Mouse (Mus musculus) CD4-positive helper T cell, adult 2 months (primary cell): ENCODE measurements around the gene Gm42674.
A peak's percentile ranks its signal among the peaks of the same experiment; 100 is the strongest.

Experiments used
- DNase-seq: peaks from one replicate; pipeline ENCODE4 v3.0.0-alpha.2; 2012; ENCODE audit warnings: low read depth, missing footprints, low spot score

Gm42674 gene

GRCm38 (mm10) chr3:90623435-90624071 lies 21.8 kb downstream of the Gm42674 start:
- peak; percentile 70 for DNase-seq

- no peak for DNase-seq
These were observed 23.8 kb downstream of the Gm42674 start for GRCm38 (mm10) chr3:90625496-90625895.

GRCm38 (mm10) chr3:90626266-90627021 lies 24.7 kb downstream of the Gm42674 start:
- DNase-seq: no peak

GRCm38 (mm10) chr3:90627366-90627765 lies 25.7 kb downstream of the Gm42674 start:
- no peak for DNase-seq

- DNase-seq: peak; percentile 49
These were observed 26.1 kb downstream of the Gm42674 start for GRCm38 (mm10) chr3:90627807-90628206.

- no peak for DNase-seq
These were observed 27.6 kb downstream of the Gm42674 start for GRCm38 (mm10) chr3:90629298-90629697.

GRCm38 (mm10) chr3:90631984-90632383 lies 30.3 kb downstream of the Gm42674 start:
- DNase-seq: no peak

GRCm38 (mm10) chr3:90638511-90639275 lies 37.0 kb downstream of the Gm42674 start:
- no peak for DNase-seq

GRCm38 (mm10) chr3:90639511-90640154 lies 37.9 kb downstream of the Gm42674 start:
- DNase-seq: peak; percentile 68

- DNase-seq: no peak
These were observed 39.3 kb downstream of the Gm42674 start for GRCm38 (mm10) chr3:90640981-90641380.

- DNase-seq: peak; percentile 36
These were observed 42.5 kb downstream of the Gm42674 start for GRCm38 (mm10) chr3:90644220-90644619.

- no peak for DNase-seq
These were observed 45.6 kb downstream of the Gm42674 start for GRCm38 (mm10) chr3:90647291-90647690.

GRCm38 (mm10) chr3:90648981-90649380 lies 47.3 kb downstream of the Gm42674 start:
- no peak for DNase-seq

- DNase-seq: no peak
These were observed 48.1 kb downstream of the Gm42674 start for GRCm38 (mm10) chr3:90649832-90650231.

GRCm38 (mm10) chr3:90652878-90653508 lies 51.3 kb downstream of the Gm42674 start:
- DNase-seq: peak; percentile 44

- no peak for DNase-seq
These were observed 52.0 kb downstream of the Gm42674 start, which contains the start of gene S100a7a for GRCm38 (mm10) chr3:90653717-90654116. Gene S100a7a, plus strand, starts transcription at chr3:90654017.
